Mouse (Mus musculus): ENCODE results near the gene Cmc1. TPM values are rescaled to one million over a fixed set of nuclear protein-coding genes. Genes with fewer than 3 reads are reported as not detected.

The Cmc1 gene
- total and polyA plus RNA-seq, 2 experiments: 2.6 to 15.9 TPM

- peak; percentile 36 for DNase-seq (ENCODE audit: extremely low read depth, low read depth, low spot score)
- H3K9ac ChIP-seq (ENCODE audit: low read depth, low read length): no peak overlapping the region
- peak; percentile 58 for TF ChIP-seq CTCF (IDR thresholded peaks at IDR 0.05; ENCODE audit: low read depth, low read length)
- TF ChIP-seq POLR2A (IDR thresholded peaks at IDR 0.05; ENCODE audit: extremely low read depth, insufficient read depth, low read length): no peak
- WGBS: 29% methylated on average over 1 of the region's 1 CpGs
- H3K79me2 ChIP-seq (ENCODE audit: control insufficient read depth, insufficient read depth, low read length): no peaks in the 10 kb centered on the region
- no peaks in the 10 kb centered on the region for H3K27me3 ChIP-seq (ENCODE audit: control insufficient read depth, insufficient read depth, low read length)
- no peak overlapping the region for H3K4me3 ChIP-seq (ENCODE audit: insufficient read depth, low read depth, low read length)
- no peaks in the 10 kb centered on the region for H3K4me1 ChIP-seq (ENCODE audit: control insufficient read depth, insufficient read depth, low read length)
- peaks cover 43% of the 10 kb centered on the region for H3K36me3 ChIP-seq (ENCODE audit: control insufficient read depth, insufficient read depth, low read length)
- no peak overlapping the region for H3K27ac ChIP-seq (replicated peaks; ENCODE audit: insufficient read depth, low read depth, low read length)
Measured at GRCm38 (mm10) chr9:118053286-118053685, 96.7 kb downstream of the Cmc1 start.

- H3K36me3 ChIP-seq (ENCODE audit: control insufficient read depth, insufficient read depth, low read length): peaks cover 14% of the 10 kb centered on the region
- H3K4me3 ChIP-seq (ENCODE audit: insufficient read depth, low read depth, low read length): no peak overlapping the region
- H3K79me2 ChIP-seq (ENCODE audit: control insufficient read depth, insufficient read depth, low read length): peaks cover 15% of the 10 kb centered on the region; the same call in 1 of the 2 replicates
- no peaks in the 10 kb centered on the region for H3K27me3 ChIP-seq (ENCODE audit: control insufficient read depth, insufficient read depth, low read length)
- peaks cover 3% of the 10 kb centered on the region; the same call in 1 of the 2 replicates for H3K4me1 ChIP-seq (ENCODE audit: control insufficient read depth, insufficient read depth, low read length)
- no peak overlapping the region for H3K27ac ChIP-seq (replicated peaks; ENCODE audit: insufficient read depth, low read depth, low read length)
- DNase-seq (ENCODE audit: extremely low read depth, low read depth, low spot score): peak; percentile 73
- no peak overlapping the region for H3K9ac ChIP-seq (ENCODE audit: low read depth, low read length)
- TF ChIP-seq POLR2A (IDR thresholded peaks at IDR 0.05; ENCODE audit: extremely low read depth, insufficient read depth, low read length) (no peak), CTCF (IDR thresholded peaks at IDR 0.05; ENCODE audit: low read depth, low read length) (no peak)
- WGBS: 3% methylated on average over 1 of the region's 1 CpGs
Measured at GRCm38 (mm10) chr9:118045011-118045533, 104.9 kb downstream of the Cmc1 start.

- WGBS: 93% methylated on average over 3 of the region's 3 CpGs
- peaks cover 8% of the 10 kb centered on the region for H3K36me3 ChIP-seq (ENCODE audit: control insufficient read depth, insufficient read depth, low read length)
Measured at GRCm38 (mm10) chr9:118043581-118043980, 106.4 kb downstream of the Cmc1 start.

GRCm38 (mm10) chr9:118042738-118043137, 107.2 kb downstream of the Cmc1 start:
- TF ChIP-seq POLR2A (IDR thresholded peaks at IDR 0.05; ENCODE audit: extremely low read depth, insufficient read depth, low read length) (no peak), CTCF (IDR thresholded peaks at IDR 0.05; ENCODE audit: low read depth, low read length) (no peak)
- Histone ChIP-seq H3K27ac (replicated peaks; ENCODE audit: insufficient read depth, low read depth, low read length) (no peak overlapping the region), H3K79me2 (ENCODE audit: control insufficient read depth, insufficient read depth, low read length) (peaks cover 15% of the 10 kb centered on the region; the same call in 1 of the 2 replicates), H3K36me3 (ENCODE audit: control insufficient read depth, insufficient read depth, low read length) (peaks cover 4% of the 10 kb centered on the region), H3K27me3 (ENCODE audit: control insufficient read depth, insufficient read depth, low read length) (no peaks in the 10 kb centered on the region), H3K4me3 (ENCODE audit: insufficient read depth, low read depth, low read length) (no peak overlapping the region), H3K4me1 (ENCODE audit: control insufficient read depth, insufficient read depth, low read length) (peaks cover 3% of the 10 kb centered on the region; the same call in 1 of the 2 replicates), H3K9ac (ENCODE audit: low read depth, low read length) (no peak overlapping the region)
- WGBS: 73% methylated on average over 4 of the region's 4 CpGs
- no peak for DNase-seq (ENCODE audit: extremely low read depth, low read depth, low spot score)

More at GRCm38 (mm10) chr9:118043581-118043980, 106.4 kb downstream of the Cmc1 start:
- DNase-seq (ENCODE audit: extremely low read depth, low read depth, low spot score): no peak
- no peak overlapping the region for H3K27ac ChIP-seq (replicated peaks; ENCODE audit: insufficient read depth, low read depth, low read length)
- H3K4me3 ChIP-seq (ENCODE audit: insufficient read depth, low read depth, low read length): no peak overlapping the region
- peaks cover 15% of the 10 kb centered on the region; the same call in 1 of the 2 replicates for H3K79me2 ChIP-seq (ENCODE audit: control insufficient read depth, insufficient read depth, low read length)
- no peak overlapping the region for H3K9ac ChIP-seq (ENCODE audit: low read depth, low read length)
- no peak for TF ChIP-seq CTCF (IDR thresholded peaks at IDR 0.05; ENCODE audit: low read depth, low read length)
- no peak for TF ChIP-seq POLR2A (IDR thresholded peaks at IDR 0.05; ENCODE audit: extremely low read depth, insufficient read depth, low read length)
- H3K27me3 ChIP-seq (ENCODE audit: control insufficient read depth, insufficient read depth, low read length): no peaks in the 10 kb centered on the region
- H3K4me1 ChIP-seq (ENCODE audit: control insufficient read depth, insufficient read depth, low read length): peaks cover 3% of the 10 kb centered on the region; the same call in 1 of the 2 replicates

- Histone ChIP-seq H3K79me2 (ENCODE audit: control insufficient read depth, insufficient read depth, low read length) (peaks cover 15% of the 10 kb centered on the region; the same call in 1 of the 2 replicates), H3K27me3 (ENCODE audit: control insufficient read depth, insufficient read depth, low read length) (no peaks in the 10 kb centered on the region), H3K4me3 (ENCODE audit: insufficient read depth, low read depth, low read length) (peak overlapping the region; percentile 77), H3K4me1 (ENCODE audit: control insufficient read depth, insufficient read depth, low read length) (peaks cover 3% of the 10 kb centered on the region; the same call in 1 of the 2 replicates), H3K27ac (replicated peaks; ENCODE audit: insufficient read depth, low read depth, low read length) (no peak overlapping the region; the same call in 1 of the 2 replicates), H3K36me3 (ENCODE audit: control insufficient read depth, insufficient read depth, low read length) (no peaks in the 10 kb centered on the region), H3K9ac (ENCODE audit: low read depth, low read length) (peak overlapping the region; percentile 57; the same call in 1 of the 2 replicates)
- no peak for TF ChIP-seq CTCF (IDR thresholded peaks at IDR 0.05; ENCODE audit: low read depth, low read length)
- no peak for TF ChIP-seq POLR2A (IDR thresholded peaks at IDR 0.05; ENCODE audit: extremely low read depth, insufficient read depth, low read length)
- WGBS: 17% methylated on average over 5 of the region's 5 CpGs
- DNase-seq (ENCODE audit: extremely low read depth, low read depth, low spot score): no peak
Measured at GRCm38 (mm10) chr9:118041646-118042045, 108.3 kb downstream of the Cmc1 start.

- H3K27me3 ChIP-seq (ENCODE audit: control insufficient read depth, insufficient read depth, low read length): no peaks in the 10 kb centered on the region
- H3K4me1 ChIP-seq (ENCODE audit: control insufficient read depth, insufficient read depth, low read length): peaks cover 3% of the 10 kb centered on the region; the same call in 1 of the 2 replicates
- H3K79me2 ChIP-seq (ENCODE audit: control insufficient read depth, insufficient read depth, low read length): peaks cover 14% of the 10 kb centered on the region; the same call in 1 of the 2 replicates
- H3K9ac ChIP-seq (ENCODE audit: low read depth, low read length): peak overlapping the region; percentile 84
- WGBS: under 1% methylated on average over 19 of the region's 21 CpGs
- TF ChIP-seq CTCF (IDR thresholded peaks at IDR 0.05; ENCODE audit: low read depth, low read length) (no peak), POLR2A (IDR thresholded peaks at IDR 0.05; ENCODE audit: extremely low read depth, insufficient read depth, low read length) (no peak)
- no peak for DNase-seq (ENCODE audit: extremely low read depth, low read depth, low spot score)
- H3K27ac ChIP-seq (replicated peaks; ENCODE audit: insufficient read depth, low read depth, low read length): peak overlapping the region; percentile 98
- peak overlapping the region; percentile 77 for H3K4me3 ChIP-seq (ENCODE audit: insufficient read depth, low read depth, low read length)
- no peaks in the 10 kb centered on the region for H3K36me3 ChIP-seq (ENCODE audit: control insufficient read depth, insufficient read depth, low read length)
Measured at GRCm38 (mm10) chr9:118041022-118041400, 109.0 kb downstream of the Cmc1 start.
